Mouse (Mus musculus) heart, adult 2 months (tissue): ENCODE results near the gene Thnsl1.

Experiments
- CTCF ChIP-seq: fragments of 200-600 bp; IDR thresholded peaks from 2 replicates; pipeline ENCODE4 v1.8.1; 2022; ENCODE audit warnings: antibody characterized with exemption, mild to moderate bottlenecking, moderate library complexity
- POLR2A ChIP-seq: fragments of 200-500 bp; IDR thresholded peaks from 2 replicates; pipeline ENCODE4 v1.6.1; 2011; ENCODE audit warnings: mild to moderate bottlenecking, low read depth, low read length, control low read depth; ENCODE audit not compliant: insufficient read depth

DNA sequence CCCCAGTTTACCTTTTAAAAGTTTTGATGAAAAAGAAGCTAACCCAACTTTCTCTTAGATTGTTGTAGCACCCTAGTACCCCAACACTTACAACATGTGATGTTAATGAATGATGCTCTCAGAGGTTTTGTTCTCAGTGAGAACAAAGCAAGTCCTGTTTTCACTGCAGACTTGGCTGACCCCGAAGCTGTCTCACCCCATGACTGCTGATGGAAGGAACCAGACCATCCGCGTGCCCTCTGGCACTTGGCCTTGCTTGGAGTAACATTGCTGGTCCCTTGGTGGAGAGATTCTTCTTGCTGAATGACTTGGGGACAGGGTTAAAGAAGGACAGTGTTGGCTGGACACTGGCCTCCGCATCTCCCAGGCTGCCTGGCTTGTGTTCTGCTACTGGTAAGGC, 58.5 kb downstream of the Thnsl1 start:
- TF ChIP-seq CTCF (no peak), POLR2A (no peak)
